Mouse (Mus musculus) mammary gland, adult 2 months (tissue): ENCODE results near the gene Zbtb12. TPM values are rescaled to one million over a fixed set of nuclear protein-coding genes. Genes with fewer than 3 reads are reported as not detected.

Experiments
- polyA plus RNA-seq: library from polyadenylated mRNA; depleted of rRNA; stranded (reverse); fragments of >200 nt; gene quantifications from 2 replicates; pipeline ENCODE4 v1.2.3, GENCODE M21; 2012; ENCODE audit warnings: low replicate concordance; rRNA removed

Zbtb12 gene
- polyA plus RNA-seq = 13.1 and 14.3 TPM in 2 replicates

DNA sequence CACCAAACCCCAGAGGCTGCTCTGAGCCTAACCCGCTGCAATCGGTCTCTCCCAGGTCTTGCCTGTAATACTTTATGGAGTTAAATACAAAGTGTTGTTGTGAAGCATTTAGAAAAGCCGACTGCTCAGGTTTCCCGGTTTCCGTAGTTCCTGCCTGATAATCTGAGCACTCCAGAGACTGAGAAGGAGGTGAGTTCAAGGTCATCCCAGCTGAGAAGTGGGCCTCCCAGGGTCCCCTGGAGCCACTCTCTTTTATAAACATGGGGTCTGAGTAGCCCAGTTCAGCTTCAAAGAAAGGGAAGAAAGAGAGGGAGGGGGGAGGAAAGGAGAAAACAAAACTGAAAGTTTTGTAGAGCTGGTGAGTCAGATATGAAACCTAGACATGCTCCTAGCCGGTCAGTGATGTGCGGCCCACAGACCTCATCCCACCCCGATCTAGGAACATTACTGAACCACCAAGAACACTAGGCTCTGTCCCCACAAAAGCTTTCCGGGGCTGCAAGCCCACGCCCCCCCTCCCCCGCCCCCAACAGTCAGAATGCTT lies at the start of gene Zbtb12:
TSS of gene Zbtb12 (plus strand) at position 148 of the 544 bp plus-strand sequence.

DNA sequence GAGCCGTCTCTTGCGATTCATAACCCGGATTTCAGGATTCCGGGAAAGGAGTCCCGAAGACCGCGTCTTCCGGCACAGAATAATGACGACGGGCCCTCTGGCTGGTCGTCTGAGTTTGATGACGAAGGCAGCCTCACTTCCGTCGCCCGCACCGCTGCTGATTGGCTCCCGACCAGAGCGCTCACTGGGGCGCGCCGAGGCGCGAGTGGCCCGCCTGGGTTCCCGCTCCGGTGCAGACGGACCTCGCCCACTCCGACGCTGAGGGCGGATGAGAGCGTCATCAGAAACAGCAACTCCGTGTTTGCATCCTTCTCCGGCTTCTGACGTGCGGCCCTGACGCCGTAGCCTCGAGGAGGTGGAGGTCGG lies 42.4 kb upstream of the Zbtb12 start, which contains the start of the genes Stk19 and Dxo:
TSS of gene Stk19 (minus strand) at position 90 of the 366 bp plus-strand sequence.
TSS of gene Dxo (plus strand) at position 164 of the 366 bp plus-strand sequence.

DNA sequence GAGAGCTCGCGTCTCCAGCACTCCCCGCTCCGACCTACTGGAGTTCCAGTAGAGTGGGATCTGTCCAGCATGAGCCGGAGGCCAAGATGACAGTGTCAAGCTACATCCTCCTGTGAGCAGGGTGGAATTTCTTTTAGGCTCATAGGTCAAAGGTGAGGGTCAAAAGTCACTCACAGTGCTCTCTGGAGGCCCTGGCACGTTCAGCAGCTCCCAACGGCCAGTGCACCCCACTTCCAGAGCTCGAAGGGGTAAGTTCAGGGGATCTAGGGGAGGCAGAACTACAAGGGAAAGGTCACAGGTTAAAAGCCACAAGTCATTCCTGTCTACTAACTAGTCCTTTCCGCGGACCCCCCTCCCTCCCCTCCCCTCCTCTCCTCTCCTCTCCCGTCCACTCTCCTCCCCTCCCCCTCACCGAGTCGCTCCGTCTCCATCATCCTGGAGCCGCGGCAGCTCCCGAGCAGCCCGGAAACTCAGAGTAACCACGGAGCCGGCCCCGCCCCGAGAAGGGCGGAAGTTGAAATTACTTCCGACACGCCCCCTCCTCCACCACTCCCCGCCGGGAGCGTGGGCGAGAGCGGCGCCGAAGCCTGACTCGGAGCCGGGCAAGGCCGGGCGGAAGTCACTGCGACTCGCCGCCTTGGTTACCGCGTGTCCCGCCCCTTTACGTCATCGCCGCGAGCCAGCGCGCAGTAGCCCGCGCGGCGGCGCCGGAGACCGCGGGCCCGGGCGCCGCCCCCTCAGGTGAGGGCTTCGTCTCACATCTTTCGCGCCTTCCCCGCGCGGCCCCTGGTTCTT lies 29.4 kb upstream of the Zbtb12 start, which contains the start of the genes Skiv2l and Nelfe:
TSS of gene Skiv2l (minus strand) at position 489 of the 795 bp plus-strand sequence.
TSS of gene Nelfe (plus strand) at position 670 of the 795 bp plus-strand sequence.

DNA sequence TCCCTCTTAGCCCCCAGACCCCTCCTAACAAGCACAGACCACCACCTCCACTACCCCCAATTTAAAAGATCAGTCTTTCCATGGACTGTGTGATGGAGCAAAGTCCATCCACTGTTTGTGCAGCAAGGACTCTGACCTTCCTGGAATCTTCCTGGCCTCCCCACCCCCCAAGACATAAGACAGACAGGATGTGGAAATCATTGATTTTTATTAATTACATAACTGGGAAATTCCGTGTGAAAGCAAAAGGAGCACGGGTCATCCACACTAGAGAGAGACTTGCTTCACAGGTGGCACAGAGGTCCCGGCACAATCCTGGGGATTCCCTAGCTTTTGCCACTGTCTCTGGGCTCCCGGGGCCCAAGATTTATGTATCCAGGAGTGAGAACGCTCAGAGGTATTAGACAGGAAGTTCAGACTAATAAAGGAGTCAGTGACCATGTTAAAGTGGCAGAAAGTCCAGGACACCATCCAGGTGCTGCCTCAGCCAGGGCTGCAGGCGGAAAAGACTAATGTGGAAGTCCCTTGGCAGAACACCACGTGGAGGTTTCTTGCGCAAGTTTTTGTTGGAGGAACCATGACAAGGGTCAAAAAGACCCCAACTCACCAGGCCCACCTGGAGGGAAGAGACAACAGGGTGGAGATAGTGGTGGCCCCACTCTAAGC lies 16.7 kb upstream of the Zbtb12 start, which contains the start of gene Cfb:
TSS of gene Cfb (minus strand) at position 103 of the 666 bp plus-strand sequence.

DNA sequence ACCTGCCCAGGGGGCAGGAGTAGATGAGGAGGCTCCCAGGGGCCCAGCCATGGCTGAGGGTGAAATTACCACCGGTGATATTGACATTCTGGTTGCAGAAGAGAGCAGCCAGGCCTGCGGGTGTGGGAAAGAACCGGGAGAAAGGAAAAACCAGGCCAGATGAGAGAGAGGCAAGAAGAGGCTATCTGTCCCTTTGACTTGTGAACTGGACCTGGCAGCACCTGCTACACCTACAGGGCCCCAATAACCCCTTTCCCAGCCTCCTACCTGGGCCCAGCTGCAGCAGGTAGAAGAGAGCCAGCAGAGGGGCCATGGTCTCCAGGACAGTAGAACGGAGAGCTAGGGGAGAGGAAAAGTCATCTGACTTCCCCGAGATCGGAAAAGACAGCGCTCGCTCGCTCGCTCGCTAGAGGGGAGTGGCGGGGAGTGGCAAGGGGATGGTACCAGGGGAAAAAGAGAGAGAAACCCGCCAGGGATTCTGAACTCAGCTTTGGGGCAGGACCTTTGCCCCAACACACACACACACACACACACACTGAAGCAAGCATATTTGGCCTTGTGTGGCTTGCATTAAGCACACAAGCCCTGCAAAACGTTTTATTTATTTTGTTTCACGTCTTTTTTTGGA lies 2.5 kb downstream of the Zbtb12 start, which contains the start of gene Gm20547:
TSS of gene Gm20547 (minus strand) at position 360 of the 628 bp plus-strand sequence.

DNA sequence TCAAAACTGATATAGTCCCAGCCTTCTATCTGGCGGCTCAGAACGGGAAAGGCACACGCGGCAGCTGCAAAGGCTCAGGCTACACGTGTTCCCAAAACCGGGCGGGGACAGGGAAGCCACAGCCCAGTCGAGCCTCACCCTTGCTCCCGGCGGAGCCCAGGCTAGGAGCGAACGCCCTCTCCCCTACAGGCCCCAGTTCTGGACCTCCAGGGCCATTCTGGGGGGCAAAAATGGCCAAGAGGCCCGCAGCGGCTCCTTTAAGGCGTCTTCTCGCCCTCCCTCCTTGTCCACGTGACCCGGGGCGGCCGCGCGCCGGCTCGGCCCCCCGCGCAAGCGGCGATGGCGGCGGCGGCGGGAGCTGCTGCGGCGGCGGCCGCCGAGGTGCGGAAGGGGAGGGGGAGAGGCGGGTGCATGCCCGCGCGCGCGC lies 18.9 kb downstream of the Zbtb12 start, which contains the start of the genes C2 and Ehmt2:
TSS of gene C2 (minus strand) at position 106 of the 427 bp plus-strand sequence.
TSS of gene Ehmt2 (plus strand) at position 310 of the 427 bp plus-strand sequence.

DNA sequence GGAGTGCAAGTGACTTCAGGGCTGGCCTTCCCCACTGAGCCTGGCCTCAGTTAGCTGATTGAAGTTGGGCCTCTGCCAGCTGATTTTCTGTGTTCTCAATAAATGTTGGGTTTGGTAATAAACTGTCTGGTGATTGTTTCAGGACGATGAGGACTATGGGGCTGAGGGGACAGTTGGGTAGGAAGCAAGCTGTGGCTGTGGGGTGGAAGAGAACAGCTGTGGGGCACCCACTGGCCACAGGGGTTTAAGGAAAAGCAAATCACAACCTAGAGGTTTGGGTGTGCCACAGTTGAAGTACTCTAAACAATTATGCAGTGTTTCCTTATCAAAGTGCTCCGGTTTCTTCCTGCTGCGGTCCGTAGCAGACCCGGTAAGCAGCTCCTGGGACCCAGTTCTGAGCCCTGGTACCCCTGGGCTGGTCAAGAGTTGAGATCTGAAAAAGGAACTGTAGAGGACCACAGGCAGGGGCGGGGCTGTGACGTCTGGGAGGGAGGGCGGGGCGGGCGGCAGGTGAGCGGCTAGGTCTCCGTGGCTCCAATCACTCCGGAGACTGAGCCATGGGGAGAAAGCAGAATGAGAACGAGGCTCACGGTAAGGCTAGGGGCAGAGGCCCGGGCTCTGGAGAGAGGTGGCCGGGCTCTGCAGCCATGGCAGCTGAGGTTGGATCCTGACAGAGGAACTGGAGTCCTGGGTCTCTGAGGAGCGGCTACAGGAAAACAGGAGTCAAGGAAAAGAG lies 34.8 kb downstream of the Zbtb12 start, which contains the start of gene Slc44a4:
TSS of gene Slc44a4 (plus strand) at position 537 of the 736 bp plus-strand sequence.

DNA sequence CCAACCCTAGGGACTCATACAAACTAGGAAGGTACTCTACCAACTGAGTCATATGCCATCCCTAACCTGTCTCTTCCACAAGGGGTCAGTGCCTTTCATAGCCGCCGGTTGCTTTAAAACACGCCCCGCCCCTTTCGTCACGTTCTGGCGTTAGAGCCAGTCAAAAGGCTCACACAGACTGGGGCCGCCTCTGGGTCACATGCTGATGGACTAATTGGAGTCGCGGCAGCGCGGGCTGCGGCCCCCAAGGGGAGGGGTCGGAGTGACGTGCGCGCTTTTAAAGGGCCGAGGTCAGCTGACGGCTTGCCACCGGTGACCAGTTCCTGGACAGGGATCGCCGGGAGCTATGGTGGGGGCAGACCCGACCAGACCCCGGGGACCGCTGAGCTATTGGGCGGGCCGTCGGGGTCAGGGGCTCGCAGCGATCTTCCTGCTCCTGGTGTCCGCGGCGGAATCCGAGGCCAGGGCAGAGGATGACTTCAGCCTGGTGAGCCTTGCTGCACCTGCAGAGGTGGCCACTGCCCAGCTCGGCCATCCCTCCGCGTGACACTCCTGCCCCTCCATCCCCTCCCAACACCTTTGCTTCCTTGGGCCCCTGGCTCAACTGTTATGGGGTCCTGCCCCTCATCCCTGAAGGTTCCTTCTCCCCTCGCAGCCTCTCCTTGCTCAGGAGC lies 51.9 kb downstream of the Zbtb12 start, which contains the start of gene Neu1:
TSS of gene Neu1 (plus strand) at position 193 of the 674 bp plus-strand sequence.

Other genes starting within 250 kb of the Zbtb12 start
- 16.4 and 33.2 TPM in 2 replicates for gene Prrt1, start 249.9 kb upstream of the Zbtb12 start, polyA plus RNA-seq
- 4.5 and 7.3 TPM in 2 replicates for gene Fkbpl, start 234.7 kb upstream of the Zbtb12 start, polyA plus RNA-seq
- gene Atf6b, start 232.3 kb upstream of the Zbtb12 start, polyA plus RNA-seq = 70.2 and 126 TPM in 2 replicates
- 74.4 and 107 TPM in 2 replicates for gene Tnxb, start 208.9 kb upstream of the Zbtb12 start, polyA plus RNA-seq
- 184 and 192 TPM in 2 replicates for gene C4b, start 135.6 kb upstream of the Zbtb12 start, polyA plus RNA-seq
- 0.11 and 0.60 TPM in 2 replicates for gene Cyp21a1, start 74.9 kb upstream of the Zbtb12 start, polyA plus RNA-seq
- gene Stk19, start 42.5 kb upstream of the Zbtb12 start, polyA plus RNA-seq = 48.6 and 50.3 TPM in 2 replicates
- gene Dxo, start 42.5 kb upstream of the Zbtb12 start, polyA plus RNA-seq = 72.8 and 80.9 TPM in 2 replicates
- gene Skiv2l, start 29.3 kb upstream of the Zbtb12 start, polyA plus RNA-seq = 77.4 and 105 TPM in 2 replicates
- 18.7 and 20.6 TPM in 2 replicates for gene Nelfe, start 29.1 kb upstream of the Zbtb12 start, polyA plus RNA-seq
- 70.0 and 71.7 TPM in 2 replicates for gene Cfb, start 17.0 kb upstream of the Zbtb12 start, polyA plus RNA-seq
- gene Gm20547, start 2.6 kb downstream of the Zbtb12 start, polyA plus RNA-seq = 0.06 and 0.07 TPM in 2 replicates
- 46.9 and 64.7 TPM in 2 replicates for gene C2, start 18.8 kb downstream of the Zbtb12 start, polyA plus RNA-seq
- gene Ehmt2, start 19.0 kb downstream of the Zbtb12 start, polyA plus RNA-seq = 189 and 339 TPM in 2 replicates
- gene Slc44a4, start 35.0 kb downstream of the Zbtb12 start, polyA plus RNA-seq = 7.4 and 9.2 TPM in 2 replicates
- 48.4 and 54.9 TPM in 2 replicates for gene Neu1, start 51.8 kb downstream of the Zbtb12 start, polyA plus RNA-seq
- 43.1 and 146 TPM in 2 replicates for gene Hspa1b, start 79.8 kb downstream of the Zbtb12 start, polyA plus RNA-seq
- 0.30 TPM in 1 of 2 replicates, not detected in the other for gene Gm20481, start 90.4 kb downstream of the Zbtb12 start, polyA plus RNA-seq
- 17.7 and 42.4 TPM in 2 replicates for gene Hspa1a, start 92.7 kb downstream of the Zbtb12 start, polyA plus RNA-seq
- 0.30 and 3.0 TPM in 2 replicates for gene Hspa1l, start 93.2 kb downstream of the Zbtb12 start, polyA plus RNA-seq
- 75.4 and 108 TPM in 2 replicates for gene Lsm2, start 102.4 kb downstream of the Zbtb12 start, polyA plus RNA-seq
- gene Vars, start 121.5 kb downstream of the Zbtb12 start, polyA plus RNA-seq = 197 and 475 TPM in 2 replicates
- 1.4 and 3.9 TPM in 2 replicates for gene Vwa7, start 137.1 kb downstream of the Zbtb12 start, polyA plus RNA-seq
- 1.7 and 2.0 TPM in 2 replicates for gene Sapcd1, start 148.5 kb downstream of the Zbtb12 start, polyA plus RNA-seq
- gene Msh5, start 167.3 kb downstream of the Zbtb12 start, polyA plus RNA-seq = 4.2 and 4.8 TPM in 2 replicates
- 110 and 121 TPM in 2 replicates for gene Clic1, start 170.5 kb downstream of the Zbtb12 start, polyA plus RNA-seq
- gene Ddah2, start 179.6 kb downstream of the Zbtb12 start, polyA plus RNA-seq = 58.1 and 90.9 TPM in 2 replicates
- gene Ly6g6c, start 185.9 kb downstream of the Zbtb12 start, polyA plus RNA-seq = 1.5 and 25.2 TPM in 2 replicates
- gene Mpig6b, start 186.7 kb downstream of the Zbtb12 start, polyA plus RNA-seq = 0.67 and 0.80 TPM in 2 replicates
- gene Ly6g6e, start 197.4 kb downstream of the Zbtb12 start, polyA plus RNA-seq = 5.7 and 9.0 TPM in 2 replicates
- 1.1 and 2.2 TPM in 2 replicates for gene Ly6g6d, start 198.6 kb downstream of the Zbtb12 start, polyA plus RNA-seq
- 0.19 TPM in 1 of 2 replicates, not detected in the other for gene Ly6g6f, start 206.1 kb downstream of the Zbtb12 start, polyA plus RNA-seq
- gene Abhd16a, start 209.8 kb downstream of the Zbtb12 start, polyA plus RNA-seq = 200 and 293 TPM in 2 replicates
- gene Ly6g5c, start 228.8 kb downstream of the Zbtb12 start, polyA plus RNA-seq = not detected in 2 replicates
- 3.5 and 4.4 TPM in 2 replicates for gene Ly6g5b, start 235.9 kb downstream of the Zbtb12 start, polyA plus RNA-seq
- gene Gpank1, start 242.0 kb downstream of the Zbtb12 start, polyA plus RNA-seq = 16.3 and 24.8 TPM in 2 replicates
- 376 and 470 TPM in 2 replicates for gene Csnk2b, start 242.6 kb downstream of the Zbtb12 start, polyA plus RNA-seq
- gene D17H6S53E, start 246.9 kb downstream of the Zbtb12 start, polyA plus RNA-seq = 8.7 and 9.2 TPM in 2 replicates